Mouse (Mus musculus) spleen, adult 10 weeks (tissue): ENCODE results near the gene Gm3149. TPM values are rescaled to one million over a fixed set of nuclear protein-coding genes. Genes with fewer than 3 reads are reported as not detected.

Source experiments
- polyA plus RNA-seq: library from polyadenylated mRNA; stranded (reverse); fragments of 350-450 nt; fragmentation: Illumina TruSeq; extraction: RNeasy Lipid Tissue Mini Kit (QIAGEN cat#74804); gene quantifications from one replicate; pipeline ENCODE4 v1.2.3, GENCODE M21; 2015; ENCODE audit warnings: low replicate concordance; ENCODE audit not compliant: insufficient read depth

The Gm3149 gene
- not detected for polyA plus RNA-seq

DNA sequence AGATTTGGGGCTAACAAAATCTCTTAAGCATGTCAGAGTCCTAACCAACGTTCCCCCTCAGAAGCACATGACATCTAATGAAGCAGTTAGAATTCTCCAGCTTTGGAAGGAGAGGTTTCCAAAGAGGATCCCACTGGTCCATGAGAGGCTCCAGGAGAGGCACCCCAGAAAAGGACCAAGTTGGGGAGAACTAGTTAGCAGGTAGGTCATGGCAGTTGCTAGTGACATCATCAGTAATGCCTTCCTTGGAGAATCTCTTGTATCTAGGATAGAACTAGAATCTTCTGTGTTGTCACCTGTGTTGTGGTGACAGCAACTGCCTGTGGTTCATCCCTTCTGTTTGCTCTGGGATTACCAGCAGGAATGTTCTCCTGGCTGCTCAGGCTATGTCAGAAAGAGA is at the start of gene Gm3149:
Gene Gm3149, plus strand, starts transcription at position 301 of the 400 bp plus-strand sequence.

DNA sequence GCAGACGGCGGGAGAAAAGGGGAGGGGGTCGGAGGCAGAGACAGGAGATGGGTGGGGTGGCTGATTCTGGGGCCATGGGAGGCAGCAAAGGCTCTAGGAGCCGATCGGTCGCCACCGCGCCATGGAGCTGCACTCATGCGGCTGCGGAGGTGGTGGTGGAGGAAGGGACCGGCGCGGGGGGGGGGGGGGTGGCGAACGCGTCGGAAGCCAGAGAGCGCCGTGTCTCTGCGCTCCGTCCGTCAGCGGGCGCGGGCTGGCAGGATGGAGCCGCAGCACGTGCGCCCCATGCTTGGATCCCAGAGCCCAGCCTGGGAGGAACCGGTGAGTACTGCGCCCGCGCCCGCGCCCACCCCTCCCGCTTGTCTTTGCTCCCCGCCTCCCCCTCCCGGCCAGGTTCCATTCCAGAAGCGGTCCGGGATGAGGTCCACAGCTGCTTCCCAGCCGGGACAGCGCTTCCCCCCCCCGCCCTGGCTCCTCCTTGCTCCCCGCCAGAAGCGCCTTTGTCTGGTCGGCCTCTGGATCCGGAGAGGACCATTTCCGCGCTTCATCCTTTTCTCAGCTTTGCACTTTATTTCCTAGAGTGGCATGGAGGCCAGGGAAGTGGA is 17.5 kb downstream of the Gm3149 start, which contains the start of gene 2610042L04Rik:
Gene 2610042L04Rik, plus strand, starts transcription at position 288 of the 605 bp plus-strand sequence.

Other genes starting within 250 kb of the Gm3149 start
- not detected for gene Gm3115, start 233.2 kb upstream of the Gm3149 start, polyA plus RNA-seq
- 0.58 TPM for gene Gm8108, start 206.8 kb upstream of the Gm3149 start, polyA plus RNA-seq
- not detected for gene Gm3127, start 152.3 kb upstream of the Gm3149 start, polyA plus RNA-seq
- gene Gm2974, start 134.7 kb upstream of the Gm3149 start, polyA plus RNA-seq, result not detected
- gene Gm3138, start 67.7 kb upstream of the Gm3149 start, polyA plus RNA-seq, result not detected
- gene 2610042L04Rik, start 17.5 kb downstream of the Gm3149 start, polyA plus RNA-seq, result not detected
- gene Gm3159, start 80.2 kb downstream of the Gm3149 start, polyA plus RNA-seq, result not detected
- 0.14 TPM for gene Gm3164, start 98.2 kb downstream of the Gm3149 start, polyA plus RNA-seq
- gene Gm3173, start 113.7 kb downstream of the Gm3149 start, polyA plus RNA-seq, result not detected
- gene Gm3182, start 164.5 kb downstream of the Gm3149 start, polyA plus RNA-seq, result not detected
- not detected for gene Gm3047, start 238.1 kb downstream of the Gm3149 start, polyA plus RNA-seq